Mouse (Mus musculus): ENCODE measurements around the gene Mettl15. TPM values are rescaled to one million over a fixed set of nuclear protein-coding genes. Genes with fewer than 3 reads are reported as not detected.
"Not testable (repeated sequence)": the region's sequence is repeated elsewhere in the genome, so short reads cannot be mapped to it uniquely, and the experiment has no call there.

Gene Mettl15
- 1 to 10 TPM; 6.1 to 7.0 TPM for total RNA-seq (2021)
- long read RNA-seq, experiment 1, partial matches to known transcripts = 2 of 7 reads
- long read RNA-seq, experiment 1, other reads (novel, unspliced or antisense) = 5 of 7 reads
- long read RNA-seq, experiment 2, partial matches to known transcripts = 0 of 4 reads
- long read RNA-seq, experiment 2, other reads (novel, unspliced or antisense) = 4 of 4 reads

- DNase-seq (ENCODE audit: low spot score in 2 of 2) = peak; percentile 96 to 98
Measured at GRCm38 (mm10) chr2:109280600-109281340, at the start of gene Mettl15, which contains the start of gene Kif18a. Mettl15 (minus strand) TSS chr2:109280748. Kif18a (plus strand) TSS chr2:109280738.

- no peak for DNase-seq (ENCODE audit: low spot score in 2 of 2)
Measured at GRCm38 (mm10) chr2:109311369-109311768, 30.8 kb upstream of the Mettl15 start.

- DNase-seq (ENCODE audit: low spot score in 2 of 2) = no peak
Measured at GRCm38 (mm10) chr2:109303638-109304037, 23.1 kb upstream of the Mettl15 start.

DNA sequence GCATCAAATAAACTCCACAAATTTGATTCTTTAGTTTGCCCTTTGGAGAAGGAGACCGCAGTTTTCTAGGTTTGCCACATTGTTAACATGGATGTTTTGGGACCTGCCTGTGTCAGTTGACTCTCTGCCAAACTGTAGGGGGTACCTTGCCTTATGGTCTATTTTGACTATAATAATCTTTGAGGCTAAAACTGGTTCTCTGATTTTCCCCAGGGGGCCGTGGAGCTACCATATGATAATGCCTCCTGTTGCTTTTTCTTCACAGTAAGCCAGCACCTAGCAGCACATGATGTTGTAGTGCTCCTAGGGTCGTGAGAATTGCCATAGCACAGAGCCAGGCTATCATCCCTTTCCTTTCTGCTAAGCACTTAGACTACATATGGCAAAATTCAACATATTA is 21.7 kb upstream of the Mettl15 start:
- DNase-seq (ENCODE audit: low spot score in 2 of 2) = no peak

GRCm38 (mm10) chr2:109298160-109298559 is 17.6 kb upstream of the Mettl15 start:
- no peak for DNase-seq (ENCODE audit: low spot score in 2 of 2)

DNA sequence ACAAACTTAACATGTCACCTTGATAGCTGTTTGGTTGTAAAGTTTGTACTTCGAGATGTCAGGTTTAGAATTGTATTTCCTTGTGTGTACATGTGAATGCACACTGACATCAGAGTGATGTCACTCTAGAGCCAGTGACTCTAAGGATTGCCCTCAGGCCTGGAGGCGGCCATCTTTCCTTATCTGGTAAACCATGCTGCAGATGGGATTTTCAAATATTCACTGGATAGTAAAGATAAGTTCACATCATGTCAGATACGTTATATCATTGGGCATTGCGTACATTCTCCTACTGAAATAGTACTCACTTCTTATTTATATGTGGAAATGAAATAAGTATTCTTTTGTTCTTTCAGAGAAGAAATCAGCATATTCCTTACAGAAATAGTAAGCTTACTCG is 15.7 kb upstream of the Mettl15 start:
- no peak for DNase-seq (ENCODE audit: low spot score in 2 of 2)

DNA sequence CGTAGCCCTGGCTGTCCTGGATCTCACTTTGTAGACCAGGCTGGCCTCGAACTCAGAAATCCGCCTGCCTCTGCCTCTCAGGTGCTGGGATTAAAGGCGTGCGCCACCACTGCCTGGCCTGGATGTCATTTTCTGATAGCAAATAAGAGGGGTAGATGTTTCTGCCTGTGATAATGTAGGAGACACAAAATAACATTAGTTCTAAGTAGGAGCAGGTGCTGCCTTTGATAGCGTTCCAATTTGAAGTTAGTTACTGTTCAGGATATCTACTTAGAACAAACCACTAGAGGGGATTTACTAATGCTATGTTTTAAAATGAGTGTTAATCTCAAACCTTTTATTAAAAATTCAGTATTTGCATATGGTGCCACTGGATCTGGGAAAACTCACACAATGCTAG is 8.8 kb upstream of the Mettl15 start:
- DNase-seq (ENCODE audit: low spot score in 2 of 2) = no peak

- DNase-seq (ENCODE audit: low spot score in 2 of 2) = no peak
Measured at GRCm38 (mm10) chr2:109284121-109284520, 3.6 kb upstream of the Mettl15 start.

GRCm38 (mm10) chr2:109281341-109281690 is 768 bp upstream of the Mettl15 start:
- no peak for DNase-seq (ENCODE audit: low spot score in 2 of 2)

- no peak for DNase-seq (ENCODE audit: low spot score in 2 of 2)
Measured at GRCm38 (mm10) chr2:109280272-109280599, 312 bp downstream of the Mettl15 start.

GRCm38 (mm10) chr2:109278036-109278435 is 2.5 kb downstream of the Mettl15 start:
- peak; percentile 31 for DNase-seq (ENCODE audit: low spot score in 2 of 2)

DNA sequence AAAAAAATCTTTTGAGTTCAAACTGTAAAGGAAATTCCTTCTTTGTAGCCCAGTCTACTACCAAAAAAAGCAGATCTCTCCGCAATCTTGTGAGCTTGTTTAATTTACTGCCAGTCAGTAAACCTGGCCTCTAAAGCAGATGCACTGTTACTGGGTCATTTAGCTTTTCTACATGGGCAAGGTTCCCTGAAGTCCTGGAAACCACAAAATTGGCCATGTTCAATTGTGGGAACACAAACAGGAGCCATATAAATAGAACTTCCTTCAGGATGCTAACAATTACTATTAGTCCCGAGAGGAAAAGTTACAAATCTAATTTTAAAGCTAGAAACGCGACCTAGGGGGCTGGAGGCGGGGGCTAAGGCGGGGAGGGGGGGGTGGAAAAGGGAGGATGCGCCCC is 3.0 kb downstream of the Mettl15 start:
- DNase-seq (ENCODE audit: low spot score in 2 of 2) = no peak

DNA sequence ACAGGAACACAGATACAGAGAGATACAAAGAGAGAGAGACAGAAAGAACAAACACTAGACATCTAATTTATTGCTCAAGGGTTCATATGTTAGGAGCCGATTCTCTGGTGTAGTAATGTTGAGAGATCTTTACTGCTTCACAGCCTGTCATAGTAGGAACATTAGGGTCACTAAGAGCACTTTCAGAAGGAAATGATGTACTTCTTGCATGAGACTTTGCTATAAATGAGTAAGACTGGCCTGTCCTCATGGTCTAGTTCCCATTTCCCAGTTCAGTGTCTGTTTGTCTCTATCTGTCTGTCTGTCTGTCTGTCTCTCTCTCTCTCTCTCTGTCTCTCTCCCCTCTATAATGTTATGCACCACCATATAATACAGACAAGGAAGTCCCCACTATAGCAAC is 7.5 kb downstream of the Mettl15 start:
- DNase-seq (ENCODE audit: low spot score in 2 of 2) = no peak

DNA sequence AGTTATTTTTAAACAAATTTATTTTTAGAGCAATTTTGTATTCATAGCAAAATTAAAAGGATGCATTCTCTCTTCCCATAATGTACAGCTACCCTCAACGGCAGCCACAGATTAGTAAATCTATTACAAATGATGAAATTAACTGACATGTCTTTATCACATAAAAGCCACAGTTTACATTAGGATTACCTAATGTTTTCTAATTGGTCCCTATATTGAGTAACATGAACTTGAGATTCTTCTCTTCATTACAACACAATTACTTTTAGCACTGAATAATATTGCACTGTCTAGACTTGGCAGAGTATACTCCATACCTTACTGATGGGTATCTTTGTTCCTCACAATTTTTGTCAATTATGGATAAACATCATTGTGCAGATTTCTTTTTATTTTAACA is 17.8 kb downstream of the Mettl15 start:
- DNase-seq (ENCODE audit: low spot score in 2 of 2) = no peak

- no peak for DNase-seq (ENCODE audit: low spot score in 2 of 2)
Measured at GRCm38 (mm10) chr2:109241947-109242346, 38.6 kb downstream of the Mettl15 start.

- DNase-seq (ENCODE audit: low spot score in 2 of 2) = no peak
Measured at GRCm38 (mm10) chr2:109235741-109236140, 44.8 kb downstream of the Mettl15 start.

GRCm38 (mm10) chr2:109233876-109234275 is 46.7 kb downstream of the Mettl15 start:
- DNase-seq (ENCODE audit: low spot score in 2 of 2) = no peak

DNA sequence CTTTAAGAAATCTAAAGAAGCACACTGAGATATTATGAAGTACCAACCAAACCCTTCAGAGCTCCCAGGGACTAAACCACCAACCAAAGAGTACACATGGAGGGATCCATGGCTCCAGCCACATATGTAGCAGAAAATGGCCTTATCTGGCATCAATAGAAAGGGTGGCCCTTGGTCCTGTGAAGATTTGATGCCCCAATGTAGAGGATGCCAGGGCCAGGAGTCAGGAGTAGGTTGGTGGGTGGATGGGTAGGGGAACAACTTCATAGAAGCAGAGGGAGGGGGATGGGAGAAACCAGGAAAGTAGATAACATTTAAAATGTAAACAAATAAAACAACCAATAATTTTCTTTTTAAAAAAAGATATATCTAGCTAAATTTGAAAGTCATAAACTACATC is 50.1 kb downstream of the Mettl15 start:
- DNase-seq (ENCODE audit: low spot score in 2 of 2) = no peak

GRCm38 (mm10) chr2:109227196-109227595 is 53.4 kb downstream of the Mettl15 start:
- DNase-seq (ENCODE audit: low spot score in 2 of 2) = no peak

- DNase-seq (ENCODE audit: low spot score in 2 of 2) = no peak
Measured at GRCm38 (mm10) chr2:109221470-109221869, 59.1 kb downstream of the Mettl15 start.

GRCm38 (mm10) chr2:109216678-109217077 is 63.9 kb downstream of the Mettl15 start:
- not testable (repeated sequence) for DNase-seq (ENCODE audit: low spot score in 2 of 2)

GRCm38 (mm10) chr2:109210641-109211040 is 69.9 kb downstream of the Mettl15 start:
- not testable (repeated sequence) for DNase-seq (ENCODE audit: low spot score in 2 of 2)

DNA sequence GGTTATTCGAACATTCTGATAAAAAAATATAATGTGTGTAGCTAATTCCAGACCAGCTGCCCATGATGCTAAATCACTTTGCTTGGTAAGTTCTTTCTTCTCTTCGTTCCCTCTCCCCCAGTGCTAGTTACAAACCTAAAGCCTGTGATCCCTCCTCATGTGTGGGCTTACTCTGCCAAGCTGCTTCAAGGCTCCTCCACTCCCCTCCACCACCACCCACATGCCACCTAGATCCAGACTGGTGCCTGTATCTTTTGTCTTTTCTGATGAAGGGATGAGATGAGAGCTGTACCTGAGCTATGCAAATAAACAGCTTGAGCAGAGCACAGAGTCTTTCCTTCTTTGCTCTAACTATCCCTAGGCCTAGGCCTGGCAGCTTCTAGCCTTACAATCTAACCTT is 72.5 kb downstream of the Mettl15 start:
- peak in 1 of 2 experiments; percentile 12 for DNase-seq (ENCODE audit: low spot score in 2 of 2)

All from left cerebral cortex, adult 18-20 months (tissue).